Mouse (Mus musculus): Measurements from ENCODE around the gene Arfip1.

Arfip1 gene

DNA sequence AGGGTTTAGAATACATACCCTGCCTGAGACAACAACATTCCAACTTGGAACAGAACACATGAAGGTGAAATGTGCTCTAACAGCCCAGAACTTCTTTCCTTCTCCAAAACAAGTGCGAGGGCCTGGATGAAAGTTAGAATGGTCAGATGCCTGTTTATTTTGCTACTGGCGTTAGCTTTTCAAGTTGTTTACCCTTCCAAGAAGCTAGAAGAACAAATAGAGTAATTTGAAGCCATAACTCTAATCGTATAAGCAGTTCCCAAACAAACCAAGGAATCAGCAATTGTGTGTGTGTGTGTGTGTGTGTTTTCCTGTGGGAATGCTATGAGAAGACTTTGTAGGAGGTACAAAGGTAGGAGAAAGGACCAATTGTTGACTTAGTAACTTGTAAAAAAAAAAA lies 97.5 kb downstream of the Arfip1 start:
- DNase-seq = no peak

DNA sequence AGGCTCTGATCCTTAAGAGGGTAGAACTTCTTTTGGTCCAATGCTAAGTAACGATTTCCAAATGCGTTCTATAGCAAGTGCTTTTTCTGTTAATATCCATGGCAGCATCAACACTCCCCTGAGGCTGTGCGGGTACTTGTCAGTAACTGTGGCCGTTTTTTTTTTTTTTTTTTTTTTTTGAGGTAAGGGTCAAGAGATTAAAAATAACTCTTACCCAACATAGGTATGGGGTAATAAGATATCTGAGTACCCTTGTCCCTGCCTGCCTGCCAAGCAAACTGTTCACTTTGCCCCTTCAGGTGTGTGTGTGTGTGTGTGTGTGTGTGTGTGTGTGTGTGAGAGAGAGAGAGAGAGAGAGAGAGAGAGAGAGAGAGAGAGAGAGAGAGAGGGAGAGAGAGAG lies 98.1 kb downstream of the Arfip1 start:
- DNase-seq = no peak

DNA sequence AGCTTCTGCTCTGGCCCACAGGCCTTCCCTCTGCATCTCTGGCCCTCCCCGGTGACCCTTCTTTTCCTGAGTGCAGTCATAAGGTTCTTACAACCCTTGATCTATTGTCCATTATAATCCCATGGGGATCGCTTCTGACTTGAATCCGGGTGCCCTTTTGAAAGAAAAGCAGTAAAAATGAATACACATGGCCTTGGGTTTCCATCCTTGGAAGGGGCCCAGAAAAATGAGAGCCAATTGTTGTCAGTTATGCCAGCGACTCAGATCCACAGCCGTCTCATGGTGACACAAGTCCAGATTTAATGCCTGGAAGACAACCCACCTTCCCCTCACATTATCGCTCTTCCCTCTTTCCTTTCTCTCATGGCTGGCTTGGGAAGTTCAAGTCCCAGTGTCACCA lies 100.3 kb downstream of the Arfip1 start:
- no peak for DNase-seq

DNA sequence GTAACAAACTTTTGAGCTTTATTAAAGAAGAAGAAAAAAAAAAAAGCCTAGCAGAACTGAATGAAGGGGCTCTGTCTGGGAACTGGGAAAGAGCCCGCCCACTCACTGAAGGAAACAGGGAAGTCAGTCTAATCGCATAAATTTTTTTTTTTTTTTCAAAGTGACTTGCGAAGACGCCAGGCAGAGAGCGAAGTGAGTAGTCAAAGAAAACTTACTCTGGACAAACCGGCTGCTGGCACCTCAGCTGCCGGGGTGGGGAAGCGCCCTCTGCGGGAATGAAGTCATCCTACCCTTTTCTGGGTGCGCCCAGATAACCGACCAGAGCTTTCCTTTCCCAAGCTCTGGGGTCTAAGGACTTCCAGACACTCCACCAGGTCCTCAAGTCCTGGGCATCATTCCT lies 101.3 kb downstream of the Arfip1 start:
- peak; percentile 49 to 73 for DNase-seq

DNA sequence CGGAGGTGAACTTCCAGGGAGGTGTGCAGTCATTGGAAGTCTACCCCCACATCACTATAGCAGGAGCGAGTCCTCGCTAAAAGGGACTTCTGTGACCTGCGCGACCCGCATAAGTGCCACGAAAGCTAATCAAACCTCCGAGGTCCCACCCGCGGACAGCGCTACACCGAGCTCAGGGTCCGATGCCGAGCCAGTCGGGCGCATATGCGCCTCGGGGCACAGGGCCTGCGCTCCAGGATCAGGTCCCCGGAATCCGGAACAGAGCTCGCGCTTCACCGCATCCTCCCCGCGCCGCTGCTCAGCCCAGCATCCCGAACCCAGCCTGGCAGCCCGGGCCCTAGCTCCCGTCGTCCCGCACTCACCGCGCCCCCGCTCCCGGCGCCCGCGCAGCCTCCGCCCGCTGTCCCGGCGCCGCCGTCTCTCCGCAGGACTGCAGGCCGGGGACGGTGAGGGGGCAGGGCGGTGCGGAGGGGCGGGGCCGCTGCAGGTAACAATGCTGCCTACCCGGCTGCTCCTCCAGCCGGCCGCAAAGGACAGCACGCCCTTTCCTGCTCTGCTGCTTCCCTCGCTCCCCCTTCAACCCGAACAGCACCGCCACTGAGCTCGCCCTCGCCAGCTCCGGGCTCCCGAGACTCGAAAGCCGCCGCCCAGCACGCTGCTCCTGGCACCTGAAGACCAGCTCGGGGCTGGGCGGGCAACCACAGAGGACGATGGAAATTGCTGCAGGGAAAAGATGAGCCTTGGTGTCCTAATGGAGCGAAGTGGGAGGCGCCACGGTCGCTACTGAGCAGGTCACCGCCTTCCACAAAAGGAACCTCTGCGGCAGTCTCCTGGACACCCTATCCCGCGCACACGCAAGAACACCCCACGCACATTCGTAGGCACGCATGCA lies 102.2 kb downstream of the Arfip1 start, which contains the start of gene Fhdc1:
Gene Fhdc1 (minus strand): TSS at position 424 of the 892 bp plus-strand sequence.
- DNase-seq = peak; percentile 67 to 84

DNA sequence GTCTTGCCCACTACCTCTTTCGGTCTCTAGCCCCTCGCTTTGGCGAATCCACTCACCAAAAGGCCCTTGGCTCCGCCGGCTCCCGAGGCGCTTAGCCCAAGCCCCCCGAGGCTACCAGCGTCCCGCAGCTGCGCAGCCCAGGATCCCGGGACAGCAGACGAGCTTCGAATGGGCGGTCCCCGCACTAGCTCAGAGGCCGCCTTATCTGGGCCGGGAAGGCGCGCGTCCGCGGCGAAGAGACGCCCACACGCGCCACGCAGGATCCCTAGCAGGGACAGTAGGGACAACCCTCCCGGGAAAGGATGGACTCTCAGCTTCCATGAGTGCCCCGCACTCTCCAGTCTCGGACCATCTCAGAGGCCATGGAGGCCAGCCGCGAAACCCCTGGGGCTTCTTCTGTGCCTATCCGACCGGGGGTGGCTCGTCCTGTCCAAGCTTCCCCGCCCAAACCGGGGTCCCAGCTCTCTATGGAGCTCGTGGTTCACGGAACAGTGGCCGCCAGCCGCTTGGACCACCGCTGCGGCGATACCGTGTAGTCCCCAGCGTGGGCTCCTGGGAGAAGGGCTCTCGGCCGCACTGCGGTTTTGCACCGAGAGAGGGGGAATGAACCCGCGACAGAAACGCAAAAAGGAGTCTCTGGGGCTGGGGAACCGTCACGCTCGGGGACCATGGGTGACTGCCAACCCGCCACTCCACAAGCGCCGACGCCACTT lies 103.0 kb downstream of the Arfip1 start:
- peak; percentile 57 to 73 for DNase-seq

DNA sequence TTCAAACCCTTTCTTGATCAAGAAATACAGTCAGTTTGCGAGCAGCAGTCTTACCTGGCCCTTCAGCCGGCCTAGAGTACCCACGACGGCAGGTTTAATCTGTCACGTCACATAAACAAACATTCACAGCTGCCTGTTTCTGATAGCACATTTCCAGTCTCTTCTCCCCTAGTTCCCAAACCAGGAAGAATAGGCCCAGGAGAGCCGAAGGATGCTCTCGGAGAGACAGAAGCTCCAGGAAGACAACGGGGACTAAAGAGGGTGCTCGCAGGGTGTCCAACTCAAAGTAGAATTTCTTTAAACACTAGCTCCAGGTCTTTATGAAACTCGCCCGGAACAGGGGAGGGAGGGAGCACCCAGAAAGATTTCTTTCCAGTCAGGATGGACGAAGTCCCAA lies 103.5 kb downstream of the Arfip1 start:
- no peak for DNase-seq

DNA sequence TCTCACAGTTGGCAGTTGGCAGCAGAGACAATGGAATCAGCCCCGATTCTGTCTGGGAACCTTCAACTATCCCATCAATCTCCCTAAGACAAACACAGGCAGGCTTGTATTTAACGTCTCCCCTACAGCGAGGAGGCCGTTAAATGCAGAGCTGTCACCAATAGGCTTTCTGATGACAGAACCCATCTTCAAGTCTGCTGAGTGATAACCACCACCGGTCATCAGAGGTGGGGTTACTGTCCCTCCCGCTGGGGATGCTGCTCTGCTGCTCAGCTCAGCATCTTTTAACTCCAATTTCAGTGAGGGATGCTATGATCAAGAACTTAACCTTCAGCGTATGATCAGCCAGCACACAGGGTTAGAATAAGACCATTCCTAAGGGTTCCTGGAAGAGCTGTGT lies 104.2 kb downstream of the Arfip1 start:
- no peak for DNase-seq

DNA sequence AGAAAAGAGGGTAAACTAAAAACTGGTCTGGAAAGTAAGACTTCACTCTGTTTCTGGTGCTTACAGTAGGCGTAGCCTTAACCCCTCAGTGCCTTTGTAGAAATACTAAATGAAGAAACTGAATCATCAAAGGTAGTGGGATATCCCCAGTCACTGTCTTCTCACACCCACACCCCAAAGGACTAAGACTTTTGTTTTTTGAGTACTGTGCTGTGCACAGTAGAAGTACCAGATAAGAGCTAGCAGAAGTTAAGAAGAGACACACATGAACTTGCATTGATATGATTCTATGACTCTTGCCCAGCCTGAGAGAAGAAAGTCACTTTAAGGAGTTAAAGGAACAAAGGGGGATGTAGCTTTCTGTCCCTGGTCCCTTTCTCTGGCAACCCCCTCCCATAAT lies 104.9 kb downstream of the Arfip1 start:
- DNase-seq = no peak

DNA sequence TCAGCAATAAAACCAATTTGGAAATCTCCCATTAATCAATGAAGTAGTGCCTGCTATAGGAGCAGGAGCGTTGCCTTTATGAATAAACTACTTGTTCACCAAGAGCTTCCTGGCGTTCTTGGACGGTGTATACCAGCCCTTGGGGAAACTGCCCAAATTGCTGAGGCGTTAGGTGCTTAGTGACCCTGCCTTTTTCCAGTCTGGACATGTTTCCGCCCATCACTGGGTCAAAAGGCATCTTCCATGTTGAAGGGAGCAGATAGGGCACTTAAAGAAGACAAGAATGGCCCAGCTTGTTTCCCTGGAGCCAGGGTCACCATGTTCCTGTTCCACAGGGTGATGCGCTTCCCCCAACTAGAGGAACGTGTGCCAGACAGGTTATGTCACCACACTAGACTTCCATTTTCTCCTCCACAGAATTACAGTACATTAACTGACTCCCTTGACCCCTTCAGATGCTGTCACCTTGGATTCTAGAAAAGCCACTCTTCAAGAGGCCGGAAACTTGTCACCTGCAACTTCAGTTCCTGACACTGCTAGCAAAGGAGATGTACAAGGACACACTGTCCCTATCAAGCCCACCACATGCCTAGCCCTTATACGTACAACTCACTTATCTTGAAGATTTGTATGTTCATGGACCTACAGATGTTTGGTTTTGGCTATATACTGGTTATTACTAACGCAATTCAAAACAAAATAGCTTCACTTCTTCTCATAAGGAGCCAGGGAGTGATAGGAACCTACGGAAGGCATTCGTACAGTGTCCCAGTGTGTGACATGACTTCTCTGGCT lies 107.2 kb downstream of the Arfip1 start:
- DNase-seq = no peak

DNA sequence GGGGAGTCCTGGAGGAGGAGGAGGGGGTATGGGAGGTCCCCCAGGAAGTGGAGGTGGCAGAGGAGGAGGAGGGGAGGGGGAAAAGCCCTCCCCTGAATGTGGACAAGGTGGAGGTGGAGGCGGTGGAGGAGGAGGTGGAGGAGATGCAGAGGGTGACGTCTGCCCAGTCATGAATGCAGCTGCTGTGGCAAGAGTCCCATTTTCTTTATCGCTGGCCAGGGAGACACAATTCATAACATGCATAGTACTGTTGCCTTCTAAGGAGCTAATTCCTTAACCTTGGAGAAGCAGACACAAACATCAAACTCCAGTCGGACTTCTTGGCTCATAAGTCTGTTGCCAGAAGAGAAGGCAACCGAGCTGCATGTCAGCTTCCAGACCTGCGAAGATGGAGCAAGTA lies 108.0 kb downstream of the Arfip1 start:
- DNase-seq = no peak

DNA sequence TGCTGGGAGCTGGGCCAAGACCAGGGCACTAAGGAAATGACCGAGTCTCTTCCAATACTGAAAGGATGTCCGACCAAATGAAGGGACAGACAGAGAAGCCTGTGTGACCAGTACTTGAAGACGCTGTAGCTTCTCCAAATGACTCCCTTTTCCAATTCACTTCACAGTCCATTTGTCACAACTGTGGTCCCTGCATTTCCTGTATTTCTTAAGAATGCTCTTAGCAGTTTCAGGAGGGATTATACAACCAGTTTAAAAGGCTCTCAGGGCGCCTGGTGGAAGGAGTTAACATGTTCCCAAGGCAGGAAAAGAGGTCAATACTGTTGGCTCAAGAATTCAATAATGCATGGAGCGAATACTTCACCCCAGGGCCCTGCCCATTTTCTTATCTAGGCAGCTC lies 109.5 kb downstream of the Arfip1 start:
- DNase-seq = peak; percentile 39 to 49

DNA sequence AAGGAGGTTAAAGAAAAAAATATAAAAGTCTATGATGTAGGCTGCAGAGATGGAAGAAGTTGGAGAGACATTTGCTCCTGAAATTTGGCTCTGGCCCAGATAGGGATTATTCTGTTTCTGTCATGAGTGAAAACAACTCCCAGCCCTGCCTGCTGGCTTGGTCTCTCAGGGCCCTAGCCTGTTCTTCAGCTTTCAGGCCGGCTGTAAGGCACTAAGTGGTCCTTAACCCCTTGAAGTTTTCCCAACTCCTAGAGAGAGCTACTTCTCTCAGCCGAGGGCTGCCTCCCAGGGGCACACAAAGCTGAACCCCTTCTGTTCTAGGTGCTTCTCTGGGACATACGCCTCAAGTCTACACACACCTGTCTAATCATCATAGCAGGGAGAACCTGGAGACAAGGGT lies 109.9 kb downstream of the Arfip1 start:
- DNase-seq = no peak

DNA sequence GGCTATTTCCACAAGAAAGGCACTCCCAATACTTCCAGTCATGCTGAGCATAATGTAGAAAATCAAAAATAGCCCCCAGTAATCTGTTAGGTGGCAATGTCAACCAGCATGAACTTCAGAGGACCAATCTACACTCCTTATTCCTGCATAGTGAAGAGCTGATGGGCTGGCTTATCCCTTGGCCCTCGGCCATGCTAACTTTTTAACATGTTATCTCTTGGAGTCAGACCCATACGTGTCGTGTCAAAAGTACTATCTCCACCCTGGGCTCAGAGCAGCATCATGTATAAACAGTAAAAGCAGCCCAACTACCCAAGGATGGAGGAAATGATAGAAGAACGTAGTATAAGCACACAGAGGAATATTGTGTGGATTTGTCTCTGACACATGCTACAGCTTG lies 111.3 kb downstream of the Arfip1 start:
- DNase-seq = no peak

DNA sequence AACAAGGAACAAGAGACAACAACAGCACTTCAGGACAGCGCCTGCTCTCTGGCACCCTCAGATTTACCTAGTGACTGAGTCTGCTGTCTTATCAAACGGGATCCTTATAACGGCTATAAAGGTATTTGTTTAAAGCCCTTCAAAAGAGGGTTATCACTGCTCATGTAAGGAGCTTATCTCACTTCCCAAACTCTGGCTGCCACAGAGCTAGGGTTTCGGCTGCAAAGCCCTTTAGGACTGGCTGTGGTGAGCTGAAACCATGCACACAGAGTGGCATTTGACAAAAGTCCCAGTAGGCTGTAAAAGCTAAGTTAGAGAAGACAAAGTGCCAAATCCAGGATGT lies 114.3 kb downstream of the Arfip1 start:
- DNase-seq = no peak

DNA sequence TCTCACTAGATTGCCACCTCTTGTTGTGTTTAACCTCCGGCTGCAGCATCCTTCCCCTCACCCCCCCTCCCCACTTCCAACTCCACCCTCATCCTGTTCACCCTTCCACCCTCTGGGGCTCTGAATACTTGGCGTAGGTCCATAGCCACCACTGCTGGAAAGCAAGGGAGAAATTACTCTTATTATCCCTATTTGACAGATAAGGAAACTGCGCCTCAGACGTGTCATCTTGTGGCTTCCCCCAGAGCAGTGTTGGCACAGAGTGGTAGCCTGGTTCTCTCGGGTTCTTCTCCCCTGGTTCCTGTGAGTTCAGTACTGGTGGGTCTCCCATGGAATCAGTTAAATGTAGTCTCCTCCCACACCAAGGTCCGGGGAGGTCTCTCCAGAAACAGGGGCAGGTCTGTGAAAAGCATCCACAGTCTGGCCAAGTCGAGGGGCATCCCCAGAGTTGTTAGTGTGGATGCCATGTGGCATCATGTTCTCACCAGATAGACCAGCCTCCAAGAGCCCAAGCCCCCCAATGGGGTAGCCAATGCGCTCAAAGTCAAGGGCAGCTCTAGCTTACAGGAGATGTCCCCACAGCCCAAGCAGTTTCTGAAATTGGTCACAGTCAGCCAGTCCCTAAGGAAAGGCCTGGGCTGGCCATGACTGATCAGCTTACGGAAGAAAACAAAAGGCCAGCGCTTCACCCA lies 114.9 kb downstream of the Arfip1 start:
- peak; percentile 72 to 77 for DNase-seq

DNA sequence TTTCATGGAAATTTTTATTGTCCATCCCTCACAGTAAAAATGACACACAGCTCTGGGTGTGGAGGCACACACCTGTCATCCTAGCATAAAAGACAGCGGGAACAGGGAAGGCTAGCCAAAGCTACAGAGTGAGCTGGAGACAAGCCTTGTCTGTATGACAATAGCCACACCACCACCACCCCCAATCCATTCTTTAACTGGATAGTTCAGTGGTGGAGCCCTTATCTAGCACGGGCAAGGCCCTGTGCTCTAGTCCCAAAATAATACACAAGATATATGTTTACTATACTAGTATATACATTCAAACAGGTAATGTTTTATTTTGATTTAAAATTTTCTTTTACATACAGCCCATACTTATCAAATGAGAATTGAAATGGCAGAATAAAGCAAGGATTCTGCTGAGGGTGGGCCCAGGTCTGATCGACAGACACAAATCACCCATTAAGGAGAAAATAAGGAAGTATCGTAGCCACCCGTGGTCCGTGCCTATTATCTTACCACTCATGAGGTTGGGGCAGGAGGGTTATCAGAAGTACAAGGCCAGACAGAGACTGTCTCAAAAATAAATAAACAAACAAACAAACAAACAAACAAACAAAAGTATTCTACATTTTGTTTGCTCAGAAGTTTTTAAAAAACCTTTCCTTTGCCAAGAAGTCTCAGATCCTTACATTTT lies 116.5 kb downstream of the Arfip1 start:
- no peak for DNase-seq

DNA sequence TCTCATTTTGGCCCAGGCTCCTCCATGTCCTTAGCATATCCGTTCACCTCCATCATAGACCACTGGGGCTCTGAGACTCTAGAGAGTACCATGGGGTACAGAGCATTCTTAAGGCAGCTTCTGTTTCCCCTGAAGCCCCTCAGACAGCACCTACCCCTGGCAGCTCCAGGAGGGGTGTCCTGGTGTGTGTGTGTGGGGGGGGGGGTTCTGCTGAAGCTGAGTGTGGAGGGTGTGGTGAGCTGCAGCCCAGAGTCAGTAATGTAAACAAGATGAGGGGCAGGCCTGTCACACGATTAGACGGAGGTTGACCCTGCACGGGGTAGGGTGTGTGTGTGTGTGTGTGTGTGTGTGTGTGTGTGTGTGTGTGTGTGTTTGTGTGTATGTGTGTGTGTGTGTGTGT lies 120.7 kb downstream of the Arfip1 start:
- no peak for DNase-seq

DNA sequence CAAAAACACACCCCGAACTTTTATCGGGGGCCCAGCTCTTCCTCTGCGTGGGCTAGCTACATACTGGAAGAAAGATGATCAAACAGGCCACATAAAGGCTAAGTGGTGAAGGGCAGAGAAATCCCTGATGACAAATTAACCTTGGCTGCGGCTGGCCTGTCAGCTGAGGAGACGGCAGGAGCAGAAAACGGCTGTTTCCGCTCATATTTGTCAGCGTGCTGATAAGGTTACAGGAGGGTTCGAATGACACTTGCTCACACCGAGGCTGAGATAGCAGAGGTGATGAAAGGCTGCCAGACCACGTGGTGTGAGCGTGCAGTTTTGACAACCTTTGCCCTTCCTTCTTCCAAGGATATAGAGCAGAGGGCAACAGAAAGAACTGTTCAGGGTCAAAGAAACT lies 121.5 kb downstream of the Arfip1 start:
- DNase-seq = peak; percentile 77 to 82

DNA sequence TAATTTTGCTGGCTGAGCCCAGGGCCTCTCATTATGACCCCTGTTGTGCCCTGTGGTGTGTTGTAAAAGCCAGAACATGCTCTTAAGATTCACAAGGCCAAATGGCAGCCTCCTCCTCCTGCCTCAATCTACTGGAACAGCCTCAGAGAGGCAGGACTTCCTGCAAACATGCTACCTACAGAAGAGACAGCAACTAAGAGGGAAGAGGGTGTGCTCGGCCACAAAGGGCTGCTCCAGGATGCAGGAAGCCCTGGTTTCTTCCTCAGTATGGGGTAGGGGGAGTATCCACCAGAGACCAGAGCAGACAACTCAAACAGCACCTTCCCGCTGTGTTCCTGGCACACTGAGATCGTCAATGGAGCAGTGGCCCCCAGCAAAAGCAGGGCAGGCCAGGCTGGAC lies 121.9 kb downstream of the Arfip1 start:
- DNase-seq = no peak

DNA sequence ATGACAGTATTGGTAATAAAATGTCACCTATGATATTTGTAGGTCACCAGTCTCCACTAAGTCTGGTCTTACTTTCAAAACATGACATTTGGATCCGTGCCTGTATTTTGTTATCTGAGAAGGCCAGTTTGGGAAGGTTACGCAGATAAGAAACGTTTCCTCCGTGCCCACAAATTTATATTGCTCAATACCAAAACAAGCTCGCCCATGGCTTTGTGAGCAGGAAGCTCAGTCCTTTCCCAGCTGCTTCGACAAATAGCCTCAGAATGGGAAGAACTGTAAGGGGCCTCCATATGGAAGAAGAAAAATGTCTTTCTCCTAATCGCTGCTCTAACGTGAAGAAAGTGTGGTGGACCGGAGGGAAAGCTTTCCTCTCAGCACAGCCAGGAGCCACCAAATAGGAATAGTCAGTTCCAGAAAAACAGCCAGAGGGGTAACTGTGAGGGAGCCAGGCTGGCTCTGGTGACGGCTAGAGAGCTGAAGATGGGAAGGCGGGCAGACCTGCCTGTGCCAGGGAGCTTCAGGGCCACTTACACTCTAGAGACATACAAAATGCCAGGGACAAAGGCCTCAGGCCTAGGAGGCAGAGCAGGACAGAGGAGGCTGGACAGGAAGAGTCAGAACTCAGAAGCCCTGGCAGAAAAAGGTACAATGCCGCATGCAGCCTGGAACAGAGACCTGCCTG lies 126.5 kb downstream of the Arfip1 start:
- no peak for DNase-seq

DNA sequence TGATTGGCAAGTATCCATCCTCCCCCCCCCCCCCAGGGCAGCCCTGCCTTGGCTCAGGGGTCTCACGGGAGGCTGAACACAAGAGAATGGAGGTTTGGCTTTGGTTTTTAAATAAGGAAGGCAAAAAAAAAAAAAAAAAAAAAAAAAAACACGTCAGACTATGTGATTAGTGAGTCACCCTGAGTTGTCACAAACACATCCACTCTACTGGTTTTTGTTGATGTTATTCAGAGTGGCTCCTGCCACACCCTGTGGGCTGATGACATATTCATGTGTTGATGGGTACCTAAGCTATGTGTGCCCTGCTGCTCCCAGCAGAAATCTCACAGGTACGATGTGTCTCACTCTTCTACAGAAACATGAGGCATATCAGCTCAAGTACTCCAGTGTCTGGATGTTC lies 131.8 kb downstream of the Arfip1 start:
- no peak for DNase-seq
